Mouse (Mus musculus) adrenal gland, adult 10 weeks (tissue): ENCODE measurements around the gene Gm31371. TPM values are rescaled to one million over a fixed set of nuclear protein-coding genes. Genes with fewer than 3 reads are reported as not detected.

Experiments used
- polyA plus RNA-seq: library from polyadenylated mRNA; stranded (reverse); fragments of 350-450 nt; fragmentation: Illumina TruSeq; extraction: RNeasy Lipid Tissue Mini Kit (QIAGEN cat#74804); gene quantifications from one replicate; pipeline ENCODE4 v1.2.3, GENCODE M21; 2014; ENCODE audit warnings: low read depth, low replicate concordance

Gene Gm31371
- not detected for polyA plus RNA-seq

DNA sequence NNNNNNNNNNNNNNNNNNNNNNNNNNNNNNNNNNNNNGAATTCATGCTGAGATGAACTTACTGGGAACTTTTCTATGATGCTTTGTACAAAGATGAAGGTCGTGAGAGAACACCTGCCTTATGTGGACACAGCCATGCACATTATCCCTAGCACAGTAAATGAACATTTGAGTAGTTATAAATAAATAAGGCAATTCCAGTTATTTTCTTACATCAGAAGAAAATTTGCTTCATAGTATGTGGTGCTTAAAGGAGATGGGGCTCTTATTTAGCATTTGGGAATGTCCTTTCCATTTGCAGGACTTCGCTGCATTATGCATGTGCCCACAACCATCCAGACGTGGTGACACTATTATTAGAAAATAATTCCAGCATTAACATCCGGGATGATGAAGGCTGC is at the start of gene Gm31371:
TSS of gene Gm31371 (plus strand) at position 301 of the 400 bp plus-strand sequence.

Other genes starting within 250 kb of the Gm31371 start
- gene 4930467E23Rik, start 173.8 kb upstream of the Gm31371 start, polyA plus RNA-seq = 0.47 TPM